Mouse (Mus musculus) MEL (cell line): ENCODE results near the gene Sdccag8.

ENCODE experiments used
- CTCF ChIP-seq, 3 experiments: IDR thresholded peaks in 2 of 3; conservative IDR thresholded peaks in 1 of 3; 2 replicates each; pipeline ENCODE4 v1.5.1; 2011 to 2012; ENCODE audit warnings: low read length in 3 of 3, low read depth in 2 of 3, mild to moderate bottlenecking in 2 of 3, improper control_type of control experiment in 1 of 3, inconsistent platforms in 1 of 3, mixed read lengths in 1 of 3, moderate library complexity in 1 of 3; ENCODE audit not compliant: control insufficient read depth in 1 of 3, insufficient read depth in 1 of 3, poor library complexity in 1 of 3, severe bottlenecking in 1 of 3
- EP300 ChIP-seq, 2 experiments: IDR thresholded peaks; 2 replicates each; pipeline ENCODE4 v1.6.1; 2011; ENCODE audit warnings: improper control_type of control experiment in 2 of 2, low read length in 2 of 2, low read depth in 1 of 2, mild to moderate bottlenecking in 1 of 2
- GABPA ChIP-seq: IDR thresholded peaks from 2 replicates; pipeline ENCODE4 v1.6.1; 2012; ENCODE audit warnings: low read depth, mild to moderate bottlenecking, inconsistent platforms, low read length, improper control_type of control experiment, moderate library complexity
- GATA1 ChIP-seq: IDR thresholded peaks from 2 replicates; pipeline ENCODE4 v1.6.1; 2011; ENCODE audit warnings: low read depth, low read length, improper control_type of control experiment
- JUND ChIP-seq: IDR thresholded peaks from 2 replicates; pipeline ENCODE4 v1.6.1; 2011; ENCODE audit warnings: low read depth, mild to moderate bottlenecking, improper control_type of control experiment, low read length
- MAFK ChIP-seq: IDR thresholded peaks from 2 replicates; pipeline ENCODE4 v1.6.1; 2011; ENCODE audit warnings: low read depth, mild to moderate bottlenecking, low read length, improper control_type of control experiment, borderline replicate concordance
- MYB ChIP-seq: IDR thresholded peaks from 2 replicates; pipeline ENCODE4 v1.6.1; 2011; ENCODE audit warnings: mild to moderate bottlenecking, low read depth, low read length, improper control_type of control experiment
- POLR2A ChIP-seq, 2 experiments: IDR thresholded peaks; 2 replicates each; pipeline ENCODE4 v1.6.1; 2011 to 2012; ENCODE audit warnings: low read length in 2 of 2, mild to moderate bottlenecking in 2 of 2, control low read depth in 1 of 2, improper control_type of control experiment in 1 of 2, low read depth in 1 of 2, moderate library complexity in 1 of 2; ENCODE audit not compliant: control insufficient read depth in 1 of 2, insufficient read depth in 1 of 2, poor library complexity in 1 of 2
- POLR2AphosphoS2 ChIP-seq: IDR thresholded peaks from 2 replicates; pipeline ENCODE4 v1.6.1; 2011; ENCODE audit warnings: low read length, improper control_type of control experiment
- RAD21 ChIP-seq: IDR thresholded peaks from 2 replicates; pipeline ENCODE4 v1.6.1; 2011; ENCODE audit warnings: mild to moderate bottlenecking, low read depth, low read length, improper control_type of control experiment
- TBP ChIP-seq: IDR thresholded peaks from 2 replicates; pipeline ENCODE4 v1.8.0; 2011; ENCODE audit warnings: low read depth, low read length, improper control_type of control experiment
- USF1 ChIP-seq: IDR thresholded peaks from 2 replicates; pipeline ENCODE4 v1.6.1; 2014; ENCODE audit warnings: low read depth, mild to moderate bottlenecking, inconsistent platforms, low read length, improper control_type of control experiment, moderate library complexity

DNA sequence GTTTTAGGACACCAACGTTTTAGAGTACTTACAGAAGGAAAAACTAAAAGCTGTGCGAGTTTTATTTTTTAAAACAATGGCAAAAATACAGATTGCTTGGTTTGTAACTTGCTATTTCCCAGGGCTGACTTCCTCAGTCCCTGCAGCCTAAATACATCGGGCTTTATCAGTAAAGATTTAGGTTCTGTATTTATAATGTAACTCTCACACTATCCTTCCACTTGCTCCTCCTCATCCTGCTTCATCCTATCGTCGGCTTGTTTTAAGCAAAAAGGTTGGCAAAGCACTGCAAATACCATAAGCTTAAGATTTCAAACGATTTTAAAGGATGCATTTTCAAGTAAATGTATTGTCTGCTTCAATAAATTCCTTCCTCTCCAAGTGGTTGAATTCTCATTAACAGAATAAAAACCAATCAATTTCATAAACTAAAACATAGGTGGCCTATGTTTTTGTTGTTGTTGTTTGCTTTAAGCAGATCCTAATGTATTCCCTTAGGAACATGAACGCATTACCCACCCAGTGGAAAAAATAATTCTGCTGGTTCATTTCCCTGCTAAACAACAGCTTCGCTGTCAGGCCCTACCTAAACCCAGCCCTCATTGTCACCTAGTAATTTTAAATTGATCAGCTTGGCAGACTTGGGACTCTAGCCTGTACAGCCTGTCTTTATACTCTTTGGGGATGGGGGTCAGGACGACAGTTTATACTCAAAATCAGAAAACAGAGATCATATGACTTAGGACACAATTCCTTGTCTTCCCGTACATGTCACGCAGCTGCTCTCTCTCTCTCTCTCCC is 1.8 kb upstream of the Sdccag8 start:
- no peak for TF ChIP-seq CTCF (IDR thresholded peaks at IDR 0.05 in 2 of 3, conservative IDR thresholded peaks at IDR 0.05 in 1 of 3; ENCODE audit: control insufficient read depth in 1 of 3, insufficient read depth in 1 of 3, low read depth in 2 of 3, low read length in 3 of 3, poor library complexity in 1 of 3, severe bottlenecking in 1 of 3)
- TF ChIP-seq USF1, result no peak
- TF ChIP-seq JUND, result no peak
- TF ChIP-seq POLR2AphosphoS2, result no peak
- 0 out of 2 replicates have a peak, but pooled peaks have one; percentile 27 for TF ChIP-seq GATA1
- no peak for TF ChIP-seq RAD21
- no peak for TF ChIP-seq MYB
- TF ChIP-seq EP300 (IDR thresholded peaks at IDR 0.05; ENCODE audit: low read depth in 1 of 2, low read length in 2 of 2), result 0 out of 4 replicates have a peak, but pooled peaks of 1 of the 2 experiments have one; percentile 20
- no peak for TF ChIP-seq POLR2A (IDR thresholded peaks at IDR 0.05; ENCODE audit: control insufficient read depth in 1 of 2, insufficient read depth in 1 of 2, low read depth in 1 of 2, low read length in 2 of 2, poor library complexity in 1 of 2)
- no peak for TF ChIP-seq TBP
- TF ChIP-seq GABPA, result no peak
- no peak for TF ChIP-seq MAFK
